Mouse (Mus musculus) heart, postnatal 14 days (tissue): Measurements from ENCODE around the gene Atp5g1. TPM values are rescaled to one million over a fixed set of nuclear protein-coding genes. Genes with fewer than 3 reads are reported as not detected.

Experiments
- DNase-seq, 2 experiments: peaks; one replicate each; pipeline ENCODE4 v3.0.0; 2021 to 2022
- intact Hi-C: fragments of 180-260 bp; cut with DNase I; formaldehyde crosslinking; loops from one replicate; pipeline ENCODE4 v1.15.1; 2025
- total RNA-seq, 2 experiments: library from RNA; stranded (reverse); gene quantifications; 2 replicates each; pipeline ENCODE4 v1.2.3; 2021

The Atp5g1 gene
- total RNA-seq, 2 experiments from 2014 or later, result 3,151 to 3,310 TPM

- DNase-seq, result peak in 1 of 2 experiments; percentile 25
- intact Hi-C loops, result no loop called here
These were observed 906 bp downstream of the Atp5g1 start for GRCm38 (mm10) chr11:96074351-96075176.

- peak; percentile 12 to 29 for DNase-seq
- intact Hi-C loops, result no loop called here
These were observed 2.0 kb downstream of the Atp5g1 start for GRCm38 (mm10) chr11:96073295-96073993.

- DNase-seq, result no peak
- intact Hi-C loops, result no loop called here
These were observed 4.5 kb downstream of the Atp5g1 start for GRCm38 (mm10) chr11:96071013-96071412.

- intact Hi-C loops, result no loop called here
- DNase-seq, result no peak
These were observed 5.1 kb downstream of the Atp5g1 start for GRCm38 (mm10) chr11:96070353-96070752.

- DNase-seq, result peak; percentile 19 to 32
- intact Hi-C loops, result no loop called here
These were observed 7.2 kb downstream of the Atp5g1 start for GRCm38 (mm10) chr11:96068231-96068630.

GRCm38 (mm10) chr11:96065215-96065911 lies 10.1 kb downstream of the Atp5g1 start, which contains the start of gene Ube2z:
Gene Ube2z, minus strand, starts transcription at chr11:96065388.
- DNase-seq, result peak; percentile 99
- intact Hi-C loops, result no loop called here

- no peak for DNase-seq
- intact Hi-C loops, result no loop called here
These were observed 10.8 kb downstream of the Atp5g1 start for GRCm38 (mm10) chr11:96064521-96065214.

GRCm38 (mm10) chr11:96058309-96058708 lies 17.2 kb downstream of the Atp5g1 start:
- no peak for DNase-seq
- intact Hi-C loops, result no loop called here

GRCm38 (mm10) chr11:96050854-96051253 lies 24.6 kb downstream of the Atp5g1 start:
- DNase-seq, result no peak
- intact Hi-C loops, result no loop called here

- intact Hi-C loops, result no loop called here
- DNase-seq, result no peak
These were observed 25.5 kb downstream of the Atp5g1 start for GRCm38 (mm10) chr11:96049939-96050338.

- intact Hi-C loops, result no loop called here
These were observed 27.7 kb downstream of the Atp5g1 start for GRCm38 (mm10) chr11:96047469-96048373.

GRCm38 (mm10) chr11:96046793-96047192 lies 28.7 kb downstream of the Atp5g1 start:
- intact Hi-C loops, result no loop called here
- no peak for DNase-seq

More at GRCm38 (mm10) chr11:96047469-96048373, 27.7 kb downstream of the Atp5g1 start:
- no peak for DNase-seq

- no peak for DNase-seq
- intact Hi-C loops, result no loop called here
These were observed 29.4 kb downstream of the Atp5g1 start for GRCm38 (mm10) chr11:96046028-96046427.

GRCm38 (mm10) chr11:96044803-96045567 lies 30.5 kb downstream of the Atp5g1 start:
- intact Hi-C loops, result no loop called here
- DNase-seq, result no peak

- DNase-seq, result no peak
- intact Hi-C loops, result no loop called here
These were observed 36.9 kb downstream of the Atp5g1 start for GRCm38 (mm10) chr11:96038560-96038959.

- DNase-seq, result no peak
- intact Hi-C loops, result no loop called here
These were observed 38.0 kb downstream of the Atp5g1 start for GRCm38 (mm10) chr11:96037499-96037898.

GRCm38 (mm10) chr11:96035133-96035532 lies 40.3 kb downstream of the Atp5g1 start:
- intact Hi-C loops, result no loop called here
- DNase-seq, result no peak

- intact Hi-C loops, result no loop called here
- DNase-seq, result peak; percentile 93 to 97
These were observed 40.8 kb downstream of the Atp5g1 start, which contains the start of gene Snf8 for GRCm38 (mm10) chr11:96034596-96035052. Gene Snf8, plus strand, starts transcription at chr11:96034885.
